Mouse (Mus musculus) urinary bladder, postnatal 0 days (tissue): Measurements from ENCODE around the gene Amy2a3. TPM values are rescaled to one million over a fixed set of nuclear protein-coding genes. Genes with fewer than 3 reads are reported as not detected.

Source experiments
- polyA plus RNA-seq: library from polyadenylated mRNA; unstranded; fragments of >200 nt; fragmentation: Nextera tagmentation; extraction: Ambion mirVana; gene quantifications from 2 replicates; pipeline ENCODE4 v1.2.1, GENCODE M21; 2015

Gene Amy2a3
- not detected in 2 replicates for polyA plus RNA-seq

DNA sequence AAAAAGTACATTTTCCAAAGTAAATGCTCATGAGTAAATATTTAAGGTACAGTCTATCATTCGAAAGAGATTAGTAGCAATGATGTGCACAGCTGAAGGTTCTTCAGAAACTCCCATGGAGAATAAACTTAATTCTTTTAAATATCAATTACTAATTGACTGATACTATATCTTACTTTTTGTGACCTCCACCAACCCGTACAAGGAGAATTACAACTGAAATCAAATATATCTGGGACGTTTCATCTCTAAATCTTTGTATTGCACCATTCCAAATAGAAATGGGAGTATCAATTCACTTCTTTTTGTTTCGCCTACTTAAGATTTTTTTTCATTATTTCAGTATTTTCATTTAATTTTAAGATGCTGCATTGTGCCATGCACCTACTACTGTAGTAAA, at the start of gene Amy2a3:
Gene Amy2a3, minus strand, starts transcription at position 101 of the 400 bp plus-strand sequence.

DNA sequence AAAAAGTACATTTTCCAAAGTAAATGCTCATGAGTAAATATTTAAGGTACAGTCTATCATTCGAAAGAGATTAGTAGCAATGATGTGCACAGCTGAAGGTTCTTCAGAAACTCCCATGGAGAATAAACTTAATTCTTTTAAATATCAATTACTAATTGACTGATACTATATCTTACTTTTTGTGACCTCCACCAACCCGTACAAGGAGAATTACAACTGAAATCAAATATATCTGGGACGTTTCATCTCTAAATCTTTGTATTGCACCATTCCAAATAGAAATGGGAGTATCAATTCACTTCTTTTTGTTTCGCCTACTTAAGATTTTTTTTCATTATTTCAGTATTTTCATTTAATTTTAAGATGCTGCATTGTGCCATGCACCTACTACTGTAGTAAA, 32.7 kb upstream of the Amy2a3 start, which contains the start of gene Amy2a2:
Gene Amy2a2, minus strand, starts transcription at position 101 of the 400 bp plus-strand sequence.

DNA sequence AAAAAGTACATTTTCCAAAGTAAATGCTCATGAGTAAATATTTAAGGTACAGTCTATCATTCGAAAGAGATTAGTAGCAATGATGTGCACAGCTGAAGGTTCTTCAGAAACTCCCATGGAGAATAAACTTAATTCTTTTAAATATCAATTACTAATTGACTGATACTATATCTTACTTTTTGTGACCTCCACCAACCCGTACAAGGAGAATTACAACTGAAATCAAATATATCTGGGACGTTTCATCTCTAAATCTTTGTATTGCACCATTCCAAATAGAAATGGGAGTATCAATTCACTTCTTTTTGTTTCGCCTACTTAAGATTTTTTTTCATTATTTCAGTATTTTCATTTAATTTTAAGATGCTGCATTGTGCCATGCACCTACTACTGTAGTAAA, 32.5 kb downstream of the Amy2a3 start, which contains the start of gene Amy2a4:
Gene Amy2a4, minus strand, starts transcription at position 101 of the 400 bp plus-strand sequence.

Other genes with a start within 250 kb of the Amy2a3 start
- gene Amy2a5, start 65.2 kb downstream of the Amy2a3 start, polyA plus RNA-seq: not detected in 2 replicates
- not detected in 2 replicates for gene Amy2a4, start 32.6 kb downstream of the Amy2a3 start, polyA plus RNA-seq
- gene Amy2a2, start 32.6 kb upstream of the Amy2a3 start, polyA plus RNA-seq: not detected in 2 replicates
- not detected in 2 replicates for gene Amy2a1, start 208.4 kb upstream of the Amy2a3 start, polyA plus RNA-seq